Mouse (Mus musculus): Measurements from ENCODE around the gene Pgm3. TPM values are rescaled to one million over a fixed set of nuclear protein-coding genes. Genes with fewer than 3 reads are reported as not detected.

Pgm3 gene
- polyA plus RNA-seq, 1 experiment from 2014 or later, result 33.0 TPM

- WGBS, result 79% methylated on average over 20 of the region's 20 CpGs
- Histone ChIP-seq H3K36me3 (replicated peaks; ENCODE audit: control insufficient read depth, insufficient read depth, low read depth, low read length) (no peaks in the 10 kb centered on the region; the same call in 1 of the 2 replicates), H3K27ac (replicated peaks; ENCODE audit: low read depth, low read length) (no peak overlapping the region), H3K4me1 (ENCODE audit: control insufficient read depth, insufficient read depth, low read length) (no peaks in the 10 kb centered on the region), H3K9me3 (replicated peaks; ENCODE audit: control insufficient read depth, low read length) (no peaks in the 10 kb centered on the region), H3K4me2 (ENCODE audit: low read depth, low read length) (no peak overlapping the region), H3K27me3 (ENCODE audit: control insufficient read depth, insufficient read depth, low read length) (no peaks in the 10 kb centered on the region), H3K9ac (replicated peaks; ENCODE audit: low read length) (no peak overlapping the region), H3K4me3 (ENCODE audit: low read depth, low read length) (no peak overlapping the region)
- ATAC-seq (replicated peaks; ENCODE audit: insufficient number of reproducible peaks, low FRiP score, low TSS enrichment, low read depth) (no peak), DNase-seq (ENCODE audit: low spot score) (no peak)
Measured at GRCm38 (mm10) chr9:86573616-86574303, 2.1 kb upstream of the Pgm3 start.

GRCm38 (mm10) chr9:86572636-86573291 is 1.1 kb upstream of the Pgm3 start:
- Histone ChIP-seq H3K9me3 (replicated peaks; ENCODE audit: control insufficient read depth, low read length) (no peaks in the 10 kb centered on the region), H3K4me2 (ENCODE audit: low read depth, low read length) (peak overlapping the region; percentile 98), H3K4me1 (ENCODE audit: control insufficient read depth, insufficient read depth, low read length) (no peaks in the 10 kb centered on the region), H3K9ac (replicated peaks; ENCODE audit: low read length) (no peak overlapping the region), H3K36me3 (replicated peaks; ENCODE audit: control insufficient read depth, insufficient read depth, low read depth, low read length) (no peaks in the 10 kb centered on the region; the same call in 1 of the 2 replicates), H3K27me3 (ENCODE audit: control insufficient read depth, insufficient read depth, low read length) (no peaks in the 10 kb centered on the region), H3K4me3 (ENCODE audit: low read depth, low read length) (peak overlapping the region; percentile 74), H3K27ac (replicated peaks; ENCODE audit: low read depth, low read length) (no peak overlapping the region)
- peak; percentile 89 for DNase-seq (ENCODE audit: low spot score)
- ATAC-seq (replicated peaks; ENCODE audit: insufficient number of reproducible peaks, low FRiP score, low TSS enrichment, low read depth), result no peak
- WGBS, result 7% methylated on average over 13 of the region's 13 CpGs

- no peak; the same call in none of the 2 replicates for ATAC-seq (replicated peaks; ENCODE audit: insufficient number of reproducible peaks, low FRiP score, low TSS enrichment, low read depth)
- no peaks in the 10 kb centered on the region; the same call in 1 of the 2 replicates for H3K36me3 ChIP-seq (replicated peaks; ENCODE audit: control insufficient read depth, insufficient read depth, low read depth, low read length)
- H3K4me2 ChIP-seq (ENCODE audit: low read depth, low read length), result peak overlapping the region; percentile 98
- H3K27ac ChIP-seq (replicated peaks; ENCODE audit: low read depth, low read length), result no peak overlapping the region
- H3K4me1 ChIP-seq (ENCODE audit: control insufficient read depth, insufficient read depth, low read length), result no peaks in the 10 kb centered on the region
- DNase-seq (ENCODE audit: low spot score), result no peak
- WGBS, result 2% methylated on average over 24 of the region's 25 CpGs
- peak overlapping the region; percentile 74 for H3K4me3 ChIP-seq (ENCODE audit: low read depth, low read length)
- H3K9ac ChIP-seq (replicated peaks; ENCODE audit: low read length), result peak overlapping the region; percentile 39
- H3K9me3 ChIP-seq (replicated peaks; ENCODE audit: control insufficient read depth, low read length), result no peaks in the 10 kb centered on the region
- H3K27me3 ChIP-seq (ENCODE audit: control insufficient read depth, insufficient read depth, low read length), result no peaks in the 10 kb centered on the region
Measured at GRCm38 (mm10) chr9:86572196-86572595, 554 bp upstream of the Pgm3 start.

GRCm38 (mm10) chr9:86570946-86571345 is 696 bp downstream of the Pgm3 start:
- WGBS, result 21% methylated on average over 8 of the region's 8 CpGs
- Histone ChIP-seq H3K9ac (replicated peaks; ENCODE audit: low read length) (no peak overlapping the region), H3K27me3 (ENCODE audit: control insufficient read depth, insufficient read depth, low read length) (no peaks in the 10 kb centered on the region), H3K4me2 (ENCODE audit: low read depth, low read length) (peak overlapping the region; percentile 98), H3K27ac (replicated peaks; ENCODE audit: low read depth, low read length) (no peak overlapping the region), H3K36me3 (replicated peaks; ENCODE audit: control insufficient read depth, insufficient read depth, low read depth, low read length) (no peaks in the 10 kb centered on the region; the same call in 1 of the 2 replicates), H3K4me1 (ENCODE audit: control insufficient read depth, insufficient read depth, low read length) (no peaks in the 10 kb centered on the region), H3K9me3 (replicated peaks; ENCODE audit: control insufficient read depth, low read length) (no peaks in the 10 kb centered on the region), H3K4me3 (ENCODE audit: low read depth, low read length) (peak overlapping the region; percentile 74)
- DNase-seq (ENCODE audit: low spot score), result no peak
- no peak for ATAC-seq (replicated peaks; ENCODE audit: insufficient number of reproducible peaks, low FRiP score, low TSS enrichment, low read depth)

GRCm38 (mm10) chr9:86570261-86570890 is 1.3 kb downstream of the Pgm3 start:
- H3K4me3 ChIP-seq (ENCODE audit: low read depth, low read length), result no peak overlapping the region; the same call in 1 of the 2 replicates
- H3K27me3 ChIP-seq (ENCODE audit: control insufficient read depth, insufficient read depth, low read length), result no peaks in the 10 kb centered on the region
- H3K9ac ChIP-seq (replicated peaks; ENCODE audit: low read length), result no peak overlapping the region
- H3K36me3 ChIP-seq (replicated peaks; ENCODE audit: control insufficient read depth, insufficient read depth, low read depth, low read length), result no peaks in the 10 kb centered on the region; the same call in 1 of the 2 replicates
- no peak overlapping the region for H3K4me2 ChIP-seq (ENCODE audit: low read depth, low read length)
- no peaks in the 10 kb centered on the region for H3K9me3 ChIP-seq (replicated peaks; ENCODE audit: control insufficient read depth, low read length)
- no peak for ATAC-seq (replicated peaks; ENCODE audit: insufficient number of reproducible peaks, low FRiP score, low TSS enrichment, low read depth)
- H3K4me1 ChIP-seq (ENCODE audit: control insufficient read depth, insufficient read depth, low read length), result no peaks in the 10 kb centered on the region
- no peak overlapping the region for H3K27ac ChIP-seq (replicated peaks; ENCODE audit: low read depth, low read length)
- DNase-seq (ENCODE audit: low spot score), result no peak
- WGBS, result 79% methylated on average over 10 of the region's 10 CpGs

GRCm38 (mm10) chr9:86569314-86569910 is 2.2 kb downstream of the Pgm3 start:
- H3K4me1 ChIP-seq (ENCODE audit: control insufficient read depth, insufficient read depth, low read length), result no peaks in the 10 kb centered on the region
- H3K4me2 ChIP-seq (ENCODE audit: low read depth, low read length), result no peak overlapping the region
- no peak overlapping the region for H3K9ac ChIP-seq (replicated peaks; ENCODE audit: low read length)
- no peak for DNase-seq (ENCODE audit: low spot score)
- no peaks in the 10 kb centered on the region for H3K9me3 ChIP-seq (replicated peaks; ENCODE audit: control insufficient read depth, low read length)
- no peak overlapping the region for H3K4me3 ChIP-seq (ENCODE audit: low read depth, low read length)
- H3K27me3 ChIP-seq (ENCODE audit: control insufficient read depth, insufficient read depth, low read length), result no peaks in the 10 kb centered on the region
- ATAC-seq (replicated peaks; ENCODE audit: insufficient number of reproducible peaks, low FRiP score, low TSS enrichment, low read depth), result no peak
- 82% methylated on average over 3 of the region's 3 CpGs for WGBS
- no peaks in the 10 kb centered on the region; the same call in 1 of the 2 replicates for H3K36me3 ChIP-seq (replicated peaks; ENCODE audit: control insufficient read depth, insufficient read depth, low read depth, low read length)
- no peak overlapping the region for H3K27ac ChIP-seq (replicated peaks; ENCODE audit: low read depth, low read length)

GRCm38 (mm10) chr9:86560543-86560942 is 11.1 kb downstream of the Pgm3 start:
- Histone ChIP-seq H3K27me3 (ENCODE audit: control insufficient read depth, insufficient read depth, low read length) (no peaks in the 10 kb centered on the region), H3K4me3 (ENCODE audit: low read depth, low read length) (no peak overlapping the region), H3K4me2 (ENCODE audit: low read depth, low read length) (no peak overlapping the region), H3K36me3 (replicated peaks; ENCODE audit: control insufficient read depth, insufficient read depth, low read depth, low read length) (no peaks in the 10 kb centered on the region; the same call in 1 of the 2 replicates), H3K27ac (replicated peaks; ENCODE audit: low read depth, low read length) (no peak overlapping the region), H3K4me1 (ENCODE audit: control insufficient read depth, insufficient read depth, low read length) (no peaks in the 10 kb centered on the region), H3K9ac (replicated peaks; ENCODE audit: low read length) (no peak overlapping the region), H3K9me3 (replicated peaks; ENCODE audit: control insufficient read depth, low read length) (no peaks in the 10 kb centered on the region)
- ATAC-seq (replicated peaks; ENCODE audit: insufficient number of reproducible peaks, low FRiP score, low TSS enrichment, low read depth), result no peak
- no peak for DNase-seq (ENCODE audit: low spot score)
- 88% methylated on average over 3 of the region's 3 CpGs for WGBS

Measured in embryonic facial prominence, embryonic 11.5 days (tissue).